Mouse (Mus musculus) liver, embryonic 14.5 days (tissue): Measurements from ENCODE around the gene Gapvd1. TPM values are rescaled to one million over a fixed set of nuclear protein-coding genes. Genes with fewer than 3 reads are reported as not detected.

ENCODE experiments used
- ATAC-seq: fragments of 200-750 bp; cut with Nextera tagmentation; 2 replicates; pipeline ENCODE4 v1.8.0; 2017; ENCODE audit warnings: moderate number of reproducible peaks, mild to moderate bottlenecking, moderate library complexity; ENCODE audit not compliant: insufficient read depth
- DNase-seq, 3 experiments: peaks; one replicate each; pipeline ENCODE4 v3.0.0-alpha.2; 2012 to 2013; ENCODE audit warnings: low read depth in 3 of 3, low spot score in 3 of 3
- H3K27ac ChIP-seq: fragments of 300-500 bp; sonication (generic); 2 replicates; pipeline ENCODE4 v1.5.1; 2014; ENCODE audit warnings: moderate library complexity, mild to moderate bottlenecking, control low read depth, inconsistent platforms
- H3K27me3 ChIP-seq: fragments of 300-500 bp; sonication (generic); 2 replicates; pipeline ENCODE4 v1.6.1; 2014; ENCODE audit warnings: mild to moderate bottlenecking, low read length, moderate library complexity; ENCODE audit not compliant: control insufficient read depth, insufficient read depth
- H3K36me3 ChIP-seq: fragments of 300-500 bp; sonication (generic); replicated peaks from 2 replicates; pipeline ENCODE4 v1.6.1; 2014; ENCODE audit warnings: low read depth; ENCODE audit not compliant: control insufficient read depth, insufficient read depth
- H3K4me1 ChIP-seq, 2 experiments: fragments of 200-500 bp in 1 of 2; fragments of 300-500 bp in 1 of 2; sonication (generic) in 1 of 2; replicated peaks; 2 replicates each; pipeline ENCODE4 v1.6.1; 2012 to 2014; ENCODE audit warnings: antibody characterized with exemption in 1 of 2, inconsistent platforms in 1 of 2, low read length in 1 of 2; ENCODE audit not compliant: control insufficient read depth in 2 of 2, insufficient read depth in 2 of 2
- H3K4me2 ChIP-seq: fragments of 300-500 bp; sonication (generic); 2 replicates; pipeline ENCODE4 v1.6.1; 2014; ENCODE audit warnings: low read depth, mild to moderate bottlenecking, control low read depth, moderate library complexity
- H3K4me3 ChIP-seq, 2 experiments: fragments of 200-500 bp in 1 of 2; fragments of 300-500 bp in 1 of 2; sonication (generic) in 1 of 2; 2 replicates each; pipeline ENCODE4 v1.5.1; 2012 to 2014; ENCODE audit warnings: low read depth in 2 of 2, low read length in 2 of 2, mild to moderate bottlenecking in 2 of 2, control low read depth in 1 of 2, inconsistent platforms in 1 of 2, moderate library complexity in 1 of 2; ENCODE audit not compliant: insufficient read depth in 1 of 2
- H3K9ac ChIP-seq: fragments of 300-500 bp; sonication (generic); replicated peaks from 2 replicates; pipeline ENCODE4 v1.6.1; 2014; ENCODE audit warnings: mild to moderate bottlenecking, control low read depth, moderate library complexity
- H3K9me3 ChIP-seq: fragments of 300-500 bp; sonication (generic); 2 replicates; pipeline ENCODE4 v1.6.1; 2016; ENCODE audit warnings: low read length, mixed read lengths; ENCODE audit not compliant: control insufficient read depth
- CTCF ChIP-seq: IDR thresholded peaks from 2 replicates; pipeline ENCODE4 v1.5.1; 2016; ENCODE audit warnings: antibody characterized with exemption, low read depth, control low read depth
- EP300 ChIP-seq: IDR thresholded peaks from 2 replicates; pipeline ENCODE4 v1.6.1; 2016; ENCODE audit warnings: antibody characterized with exemption, low read depth
- WGBS: fragments of 180-500 bp; shearing (Covaris S2); extraction: QIAGEN DNeasy Blood & Tissue Kit; methylation state at CpG from one replicate; pipeline ENCODE4 v1.1.7; 2014; ENCODE audit not compliant: insufficient replicate concordance; 5-methylcytosine and 5-hydroxymethylcytosine counted together
- polyA plus RNA-seq, 2 experiments: library from polyadenylated mRNA; depleted of rRNA in 1 of 2; stranded (reverse) in 1 of 2; unstranded in 1 of 2; fragments of >200 nt; fragmentation: Nextera tagmentation in 1 of 2; extraction: Ambion mirVana in 1 of 2; gene quantifications; 2 replicates each; pipeline versions ENCODE4 v1.2.1 to v1.2.3; 2012 to 2014

Gapvd1 gene
- polyA plus RNA-seq, 2 experiments, result 22.9 to 71.8 TPM

DNA sequence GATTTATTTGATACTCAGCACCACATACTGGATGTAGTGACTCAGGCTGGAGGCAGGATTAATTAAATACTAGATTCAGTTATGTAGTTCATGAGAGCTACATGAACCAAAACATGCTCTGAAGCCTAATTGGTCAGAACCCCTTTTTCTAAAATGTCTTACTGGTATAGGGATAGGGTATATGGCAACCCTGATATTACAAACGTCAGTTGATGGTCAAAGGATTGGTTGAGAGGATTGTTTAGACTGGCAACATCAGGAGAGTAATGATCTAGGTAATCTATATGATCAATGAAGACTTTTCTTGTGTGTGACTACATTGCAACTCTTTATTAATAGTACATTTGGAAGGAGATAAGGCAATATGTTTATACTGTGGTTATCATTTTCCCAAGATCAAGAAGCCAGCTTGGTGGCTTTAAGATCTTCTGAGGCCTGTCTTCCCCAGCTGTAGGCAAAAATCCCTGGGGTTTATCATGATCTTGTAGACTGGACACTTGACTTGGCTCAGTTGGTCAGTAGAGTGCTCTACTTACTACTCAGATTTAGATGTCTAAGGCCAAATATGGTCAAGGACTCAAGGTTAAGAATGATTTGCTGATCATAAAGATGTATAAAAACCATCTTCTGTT lies 22.3 kb upstream of the Gapvd1 start:
- Histone ChIP-seq H3K9ac (peak overlapping the region; percentile 31; the same call in 1 of the 2 replicates), H3K4me3 (no peak overlapping the region), H3K36me3 (peaks cover 82% of the 10 kb centered on the region), H3K27ac (no peak overlapping the region; the same call in 1 of the 2 replicates), H3K4me2 (peak overlapping the region; percentile 51), H3K27me3 (no peaks in the 10 kb centered on the region), H3K4me1 (peaks cover 28 to 30% of the 10 kb centered on the region in 2 experiments), H3K9me3 (no peaks in the 10 kb centered on the region)
- WGBS, result 56% methylated on average over 1 of the region's 1 CpGs
- ATAC-seq (no peak), DNase-seq (no peak)
- no peak for TF ChIP-seq EP300
- no peak for TF ChIP-seq CTCF

- DNase-seq (no peak), ATAC-seq (no peak)
- peak overlapping the region; percentile 23 to 84; a peak in 3 of 4 replicates for H3K4me3 ChIP-seq
- H3K27ac ChIP-seq, result no peak overlapping the region
- H3K4me1 ChIP-seq, result peaks cover 24 to 29% of the 10 kb centered on the region in 2 experiments
- peaks cover 70% of the 10 kb centered on the region for H3K36me3 ChIP-seq
- WGBS, result 81% methylated on average over 6 of the region's 6 CpGs
- H3K9ac ChIP-seq, result no peak overlapping the region
- no peaks in the 10 kb centered on the region for H3K9me3 ChIP-seq
- TF ChIP-seq EP300 (no peak), CTCF (no peak)
- H3K27me3 ChIP-seq, result no peaks in the 10 kb centered on the region
- H3K4me2 ChIP-seq, result peak overlapping the region; percentile 86
Measured at GRCm38 (mm10) chr2:34774493-34774892, 19.5 kb upstream of the Gapvd1 start.

- H3K27me3 ChIP-seq, result no peaks in the 10 kb centered on the region
- TF ChIP-seq EP300 (no peak), CTCF (no peak)
- peak overlapping the region; percentile 78 to 84 for H3K4me3 ChIP-seq
- peaks cover 62% of the 10 kb centered on the region for H3K36me3 ChIP-seq
- peak overlapping the region; percentile 86 for H3K4me2 ChIP-seq
- H3K4me1 ChIP-seq, result peaks cover 24 to 29% of the 10 kb centered on the region in 2 experiments
- peak overlapping the region; percentile 89 for H3K9ac ChIP-seq
- WGBS, result 80% methylated on average over 4 of the region's 4 CpGs
- no peaks in the 10 kb centered on the region for H3K9me3 ChIP-seq
- DNase-seq, result no peak
- ATAC-seq, result no peak
- H3K27ac ChIP-seq, result no peak overlapping the region
Measured at GRCm38 (mm10) chr2:34773673-34774072, 18.6 kb upstream of the Gapvd1 start.

DNA sequence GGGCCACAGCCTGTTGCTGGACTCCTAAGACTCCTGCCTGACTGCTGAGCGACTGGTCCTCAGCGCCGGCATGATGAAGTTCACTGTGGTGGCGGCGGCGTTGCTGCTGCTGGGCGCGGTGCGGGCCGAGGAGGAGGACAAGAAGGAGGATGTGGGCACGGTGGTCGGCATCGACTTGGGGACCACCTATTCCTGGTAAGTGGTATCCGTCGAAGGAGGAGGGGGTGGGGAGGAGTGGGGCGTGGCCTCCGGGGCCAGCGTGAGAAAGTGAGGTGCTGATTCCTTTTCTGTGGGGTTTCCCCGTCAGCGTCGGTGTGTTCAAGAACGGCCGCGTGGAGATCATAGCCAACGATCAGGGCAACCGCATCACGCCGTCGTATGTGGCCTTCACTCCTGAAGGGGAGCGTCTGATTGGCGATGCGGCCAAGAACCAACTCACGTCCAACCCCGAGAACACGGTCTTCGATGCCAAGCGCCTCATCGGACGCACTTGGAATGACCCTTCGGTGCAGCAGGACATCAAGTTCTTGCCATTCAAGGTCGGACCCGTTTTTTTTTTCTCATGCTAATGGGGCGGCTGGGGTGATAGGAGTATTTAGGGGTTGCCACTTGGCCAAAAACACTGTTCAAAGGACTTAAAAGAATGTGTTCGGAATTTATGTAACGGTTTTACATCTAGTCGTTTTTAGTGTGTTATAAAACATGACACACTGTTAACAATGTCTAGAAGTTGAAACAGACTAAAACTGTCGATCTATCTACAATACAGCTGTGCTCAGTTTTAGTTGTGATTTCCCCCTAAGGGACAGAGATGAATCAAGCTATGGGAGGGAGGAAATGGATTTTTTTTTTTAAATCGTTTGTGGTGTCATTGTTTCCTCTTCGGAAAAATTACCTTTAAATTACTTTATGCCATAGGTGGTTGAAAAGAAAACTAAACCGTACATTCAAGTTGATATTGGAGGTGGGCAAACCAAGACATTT lies 17.5 kb upstream of the Gapvd1 start:
- H3K4me1 ChIP-seq, result peaks cover 24 to 29% of the 10 kb centered on the region in 2 experiments
- H3K9ac ChIP-seq, result peak overlapping the region; percentile 89
- peak in 2 of 3 experiments; percentile 37 to 71 for DNase-seq
- ATAC-seq, result peak; percentile 32
- no peaks in the 10 kb centered on the region for H3K9me3 ChIP-seq
- no peak for TF ChIP-seq EP300
- no peak for TF ChIP-seq CTCF
- peak overlapping the region; percentile 79 for H3K27ac ChIP-seq
- H3K4me3 ChIP-seq, result peak overlapping the region; percentile 78 to 84
- H3K4me2 ChIP-seq, result peak overlapping the region; percentile 86
- 2% methylated on average over 50 of the region's 50 CpGs for WGBS
- H3K27me3 ChIP-seq, result no peaks in the 10 kb centered on the region
- H3K36me3 ChIP-seq, result peaks cover 51% of the 10 kb centered on the region
